Mouse (Mus musculus) layer of hippocampus, adult 11-12 months (tissue): Measurements from ENCODE around the gene Foxd1.

ENCODE experiments used
- DNase-seq: peaks from one replicate; pipeline ENCODE4 v3.0.0; 2022; ENCODE audit warnings: low spot score

Gene Foxd1

DNA sequence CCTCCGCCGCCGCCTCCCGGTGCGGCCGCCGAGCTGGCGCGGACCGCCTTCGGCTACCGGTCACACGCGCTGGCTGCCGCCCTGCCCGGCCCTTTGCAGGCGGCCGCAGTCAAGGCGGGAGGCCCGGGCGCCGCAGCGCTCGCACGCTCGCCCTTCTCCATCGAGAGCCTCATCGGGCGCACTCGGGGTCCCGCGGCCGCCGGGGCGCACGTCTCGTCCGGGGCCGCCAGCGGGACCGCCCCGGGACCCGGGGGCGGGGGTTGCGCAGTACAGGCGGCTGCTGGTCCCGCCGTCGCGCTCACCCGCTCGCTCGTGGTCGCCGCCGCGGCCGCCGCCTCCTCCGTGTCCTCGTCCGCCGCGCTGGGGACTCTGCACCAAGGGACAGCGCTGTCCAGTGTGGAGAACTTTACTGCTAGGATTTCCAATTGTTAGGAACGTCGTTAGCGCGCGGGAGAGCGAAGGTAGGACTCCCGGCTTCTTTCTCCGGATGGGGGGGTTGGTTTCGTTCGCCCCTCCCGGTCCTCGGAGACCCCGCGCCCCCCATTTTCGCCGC, 1.6 kb downstream of the Foxd1 start:
- DNase-seq, result no peak

DNA sequence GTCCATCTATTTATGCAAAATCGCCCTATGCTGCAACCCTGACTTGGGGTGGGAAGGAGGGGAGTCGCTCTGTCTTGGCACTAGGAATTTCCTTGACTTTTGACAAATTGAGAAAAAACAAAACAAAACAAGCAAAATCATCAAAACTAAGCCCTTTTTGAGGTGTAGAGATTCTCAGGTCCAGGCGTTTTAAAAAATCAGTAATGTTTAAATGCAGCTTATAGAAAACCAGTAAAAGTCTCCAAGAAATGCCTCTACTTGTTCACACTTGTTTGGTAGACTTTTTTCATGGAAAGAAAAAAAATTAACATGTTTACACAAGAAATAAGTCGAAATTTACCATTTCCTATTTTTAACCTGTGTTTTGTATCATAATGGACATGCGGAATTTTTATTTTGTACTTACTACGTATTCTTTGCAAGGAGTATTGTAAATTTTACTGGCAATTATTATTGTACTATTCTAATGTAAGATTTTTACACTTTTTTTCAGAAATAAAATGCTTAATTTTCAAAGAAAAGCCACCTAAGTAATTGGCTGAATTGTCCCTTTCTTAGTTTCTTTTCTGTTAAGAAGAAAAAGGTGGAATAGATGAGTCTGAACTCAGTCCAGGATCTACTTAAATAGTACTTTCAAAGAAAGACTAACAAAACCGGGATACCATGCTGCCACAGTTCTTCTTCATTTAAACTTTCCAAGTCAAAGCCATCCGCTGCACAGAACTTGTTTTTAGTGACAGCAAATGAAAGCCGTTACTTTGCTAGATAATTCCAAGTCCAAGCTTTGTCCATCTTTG, 2.3 kb downstream of the Foxd1 start:
- DNase-seq, result no peak

GRCm38 (mm10) chr13:98356973-98357425, 3.0 kb downstream of the Foxd1 start:
- DNase-seq, result no peak

DNA sequence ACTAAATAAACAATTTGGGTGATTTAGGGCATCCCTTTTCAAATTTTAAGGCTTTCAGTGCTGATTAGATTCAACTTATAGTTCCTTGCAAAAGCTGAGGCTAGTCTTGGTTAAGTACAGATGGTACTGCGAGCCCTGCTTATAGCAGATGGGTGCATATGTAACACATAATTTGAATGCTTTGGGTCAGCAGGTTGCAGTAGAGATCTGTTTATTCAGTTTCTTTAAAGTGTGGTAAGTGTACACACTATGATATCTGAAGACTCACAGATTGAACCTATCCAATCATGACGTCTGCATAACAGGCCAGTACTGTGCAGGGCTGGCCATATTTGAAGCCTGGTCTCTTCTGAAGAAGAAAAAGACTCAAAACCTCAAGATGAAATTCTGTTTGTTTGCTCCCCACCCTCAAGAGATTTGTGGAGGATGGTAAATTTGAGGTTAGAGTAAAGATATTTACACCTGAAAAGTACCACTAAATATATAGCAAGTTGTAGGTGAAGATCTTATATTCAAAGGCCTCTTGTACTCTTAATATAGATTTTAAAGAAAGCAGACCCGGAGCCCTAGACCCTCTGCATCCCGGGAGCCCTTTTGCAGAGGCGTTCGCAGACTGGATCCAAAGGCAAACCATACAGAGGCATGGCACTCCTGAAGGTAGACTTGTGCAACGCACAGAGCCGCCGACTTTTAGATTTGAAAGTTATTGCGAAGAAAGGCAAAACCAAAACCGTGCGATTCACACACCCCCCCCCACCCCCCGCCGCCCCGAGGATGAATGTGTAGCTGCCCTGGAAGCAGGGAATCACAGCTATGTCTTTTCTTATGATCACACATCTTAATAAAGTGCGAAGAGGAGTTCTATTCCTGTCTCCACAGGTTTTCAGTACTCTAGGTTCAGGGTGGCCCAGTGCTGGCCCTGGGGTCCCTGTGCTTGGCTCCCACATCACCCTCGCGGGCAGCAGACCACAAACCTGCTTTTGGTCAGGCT, 3.7 kb downstream of the Foxd1 start:
- DNase-seq, result no peak

GRCm38 (mm10) chr13:98358424-98359181, 4.6 kb downstream of the Foxd1 start:
- DNase-seq, result no peak

DNA sequence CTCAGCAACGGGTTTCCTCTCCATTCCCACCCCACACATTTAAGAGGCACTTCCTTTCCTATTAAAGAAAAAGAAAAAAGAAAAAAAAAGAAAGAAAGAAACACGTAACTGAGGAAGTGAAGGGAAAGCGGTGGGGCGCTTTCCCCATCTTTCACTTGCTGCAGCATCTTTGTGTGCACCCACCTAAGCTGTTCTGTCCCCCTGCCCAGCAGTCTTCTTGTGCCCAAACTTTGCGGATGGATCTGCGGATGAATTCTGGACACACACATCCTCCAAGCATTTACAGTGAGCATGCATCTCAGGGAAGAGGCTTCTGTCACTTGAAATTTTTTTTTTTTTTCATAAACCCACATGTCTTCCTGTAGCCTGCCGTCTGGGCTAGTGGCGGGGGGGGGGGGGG, 5.3 kb downstream of the Foxd1 start:
- no peak for DNase-seq

DNA sequence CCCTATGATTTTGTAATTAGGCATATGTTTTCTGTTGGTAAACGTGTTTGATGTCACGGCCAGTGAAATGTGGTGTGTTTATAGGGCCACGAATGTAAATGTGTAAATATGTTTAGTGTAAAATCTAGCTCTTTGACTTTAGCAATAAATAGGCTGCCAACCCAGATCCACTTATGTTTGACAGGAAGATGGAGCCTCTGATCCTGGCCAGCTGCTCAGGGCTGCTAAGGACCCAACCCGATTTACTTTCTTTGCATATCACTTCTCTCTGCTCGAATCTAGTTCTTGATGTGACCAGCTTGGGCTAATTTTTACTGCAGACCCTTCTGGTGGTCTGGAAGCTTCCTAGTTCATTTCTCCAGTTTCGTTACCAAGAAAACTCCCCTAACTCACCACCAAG, 6.3 kb downstream of the Foxd1 start:
- DNase-seq, result no peak

DNA sequence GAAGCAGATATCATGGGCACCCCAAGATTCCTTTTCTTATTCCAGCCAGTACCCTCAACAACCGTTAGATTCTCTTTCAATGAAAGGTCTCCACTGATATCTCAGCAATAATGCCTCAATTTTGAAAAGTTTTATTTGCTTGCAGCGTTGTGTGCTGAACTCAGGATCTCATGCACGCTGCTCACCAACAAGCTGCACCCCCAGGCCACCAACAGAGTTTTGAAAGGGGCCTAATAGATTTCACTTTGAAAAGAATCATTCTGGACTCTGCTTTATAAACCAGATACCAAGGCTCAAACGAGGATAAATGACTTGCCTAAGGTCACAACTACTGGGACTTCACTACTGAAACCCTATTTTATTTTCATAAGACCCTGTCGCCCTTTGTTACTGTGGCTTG, 7.1 kb downstream of the Foxd1 start:
- no peak for DNase-seq

GRCm38 (mm10) chr13:98363046-98363445, 9.0 kb downstream of the Foxd1 start:
- DNase-seq, result no peak

DNA sequence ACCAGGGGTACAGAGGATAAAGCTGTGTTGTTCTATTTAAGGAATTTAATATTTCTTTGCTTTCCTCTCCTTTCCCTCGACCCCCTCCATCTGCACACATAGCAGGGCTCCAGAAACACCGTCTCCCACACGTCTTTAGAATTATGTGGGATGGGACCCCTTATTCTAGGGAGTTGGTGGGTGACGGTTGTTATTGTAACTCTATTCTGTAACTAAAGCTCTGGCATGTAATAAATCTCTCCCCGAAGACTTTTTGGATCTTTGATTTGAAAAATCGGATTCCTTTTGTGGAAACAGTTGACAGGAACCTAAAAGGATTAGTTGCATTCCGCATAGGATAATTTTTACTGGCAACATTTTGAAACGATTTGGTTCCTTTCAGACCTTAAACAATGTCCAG, 11.0 kb downstream of the Foxd1 start:
- DNase-seq, result no peak

DNA sequence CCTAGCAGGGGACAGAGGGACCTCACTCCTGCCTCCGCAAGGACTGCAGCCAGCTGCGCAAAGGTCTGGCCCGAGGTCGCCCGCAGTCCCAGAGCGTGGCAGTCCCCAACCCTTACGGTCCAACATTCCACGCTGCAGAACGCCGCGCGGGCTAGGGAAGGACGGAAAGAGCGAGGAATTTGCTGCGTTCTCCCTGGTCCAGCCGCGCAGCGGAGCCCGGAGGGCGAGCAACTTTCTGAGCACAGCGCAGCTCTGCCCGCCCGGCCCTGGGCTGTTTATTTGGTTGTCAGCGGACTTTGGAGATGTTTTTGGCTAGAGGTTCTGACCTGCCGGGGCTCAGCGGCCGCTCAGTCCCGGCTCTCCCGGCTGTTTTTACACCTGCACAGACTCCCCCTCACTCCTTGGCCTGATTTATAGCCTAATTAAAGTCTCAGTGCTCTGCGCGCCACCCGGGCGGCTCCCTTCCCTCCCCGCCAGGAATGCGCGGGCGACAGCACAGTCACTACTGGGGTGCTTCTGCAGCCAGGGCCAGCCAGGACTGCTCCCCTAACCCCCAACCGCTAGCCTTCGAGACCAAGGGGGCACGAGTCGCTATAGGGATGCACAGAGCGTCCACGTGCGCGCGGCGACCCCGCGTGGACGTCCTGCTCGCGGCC, 11.9 kb downstream of the Foxd1 start:
- no peak for DNase-seq

DNA sequence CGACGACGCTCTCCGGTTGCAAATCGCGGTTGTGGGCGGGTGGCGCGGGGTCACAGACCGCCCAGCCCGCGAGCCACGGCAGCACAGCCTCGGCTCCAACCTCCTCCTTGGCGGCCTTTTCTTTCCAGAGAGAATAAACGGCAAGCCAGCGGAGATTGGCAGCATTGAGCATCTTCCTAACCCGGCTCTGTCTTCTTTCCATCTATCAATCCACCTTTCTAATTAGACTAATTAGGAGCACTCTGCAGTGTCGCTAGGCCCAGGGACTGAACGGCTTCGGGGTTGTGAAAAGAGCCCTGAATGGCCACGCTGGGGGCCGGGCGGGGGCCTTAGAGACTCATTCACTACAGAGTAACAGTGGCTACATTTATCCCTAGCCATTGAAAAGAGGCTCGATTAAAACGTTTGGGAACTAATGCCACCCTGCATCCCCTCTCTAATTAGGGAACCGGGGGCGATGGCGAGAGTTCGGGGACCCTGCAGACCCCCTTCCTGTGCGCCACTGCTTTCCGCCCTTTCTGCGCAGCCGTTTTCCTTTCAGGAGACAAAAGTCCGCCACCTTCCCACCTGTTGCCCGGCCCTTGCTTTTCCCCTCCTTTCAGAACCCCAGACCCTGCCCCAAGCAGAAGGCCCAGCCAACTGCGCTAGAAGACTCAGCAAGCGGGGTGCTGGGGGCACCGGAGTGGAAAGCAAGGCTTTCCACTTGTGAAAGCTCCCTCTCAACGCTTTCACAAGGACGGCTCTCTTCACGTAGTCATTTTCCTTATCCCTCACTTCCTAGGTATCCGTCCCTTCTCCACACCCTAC, 12.6 kb downstream of the Foxd1 start:
- DNase-seq, result no peak

DNA sequence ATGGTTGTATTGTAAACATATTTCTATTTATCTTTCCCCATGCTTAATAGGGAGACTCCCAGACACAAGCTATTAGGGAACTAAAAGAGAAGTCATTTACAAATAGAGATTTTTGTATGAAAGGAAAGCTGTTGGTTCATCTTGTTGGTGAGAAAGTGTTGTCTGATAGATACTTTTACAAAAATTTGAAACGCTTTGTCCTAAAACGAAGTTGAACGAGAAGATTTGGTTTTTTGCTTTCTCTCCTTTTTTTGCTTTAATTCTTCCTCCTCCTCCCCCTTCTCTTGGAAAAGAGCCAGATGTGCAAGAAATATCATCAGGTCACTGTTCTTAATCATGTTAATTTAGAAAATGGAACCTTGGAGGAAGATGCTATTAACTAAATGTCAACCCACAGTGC, 13.6 kb downstream of the Foxd1 start:
- no peak for DNase-seq

- no peak for DNase-seq
Measured at GRCm38 (mm10) chr13:98369046-98369445, 15.0 kb downstream of the Foxd1 start.

- no peak for DNase-seq
Measured at GRCm38 (mm10) chr13:98374560-98374959, 20.5 kb downstream of the Foxd1 start.

DNA sequence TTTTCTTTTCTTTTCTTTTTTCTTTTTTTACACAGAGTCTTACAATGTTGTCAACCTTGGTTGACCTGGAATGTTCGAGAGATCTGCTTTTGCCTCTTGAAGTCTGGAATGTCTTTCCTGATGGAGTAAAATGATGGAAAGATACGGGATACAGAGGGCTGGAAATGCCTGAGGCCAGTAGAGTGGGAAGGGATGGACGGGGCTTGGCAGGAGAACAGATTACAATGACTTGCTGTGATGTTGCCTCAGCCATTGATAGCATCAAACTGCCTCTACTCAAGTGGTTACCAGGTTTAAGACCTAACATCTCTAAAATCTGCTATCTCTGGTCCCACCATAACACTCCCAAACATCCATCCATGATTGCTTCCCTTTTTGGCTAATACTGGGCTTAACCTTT, 20.9 kb downstream of the Foxd1 start:
- no peak for DNase-seq

DNA sequence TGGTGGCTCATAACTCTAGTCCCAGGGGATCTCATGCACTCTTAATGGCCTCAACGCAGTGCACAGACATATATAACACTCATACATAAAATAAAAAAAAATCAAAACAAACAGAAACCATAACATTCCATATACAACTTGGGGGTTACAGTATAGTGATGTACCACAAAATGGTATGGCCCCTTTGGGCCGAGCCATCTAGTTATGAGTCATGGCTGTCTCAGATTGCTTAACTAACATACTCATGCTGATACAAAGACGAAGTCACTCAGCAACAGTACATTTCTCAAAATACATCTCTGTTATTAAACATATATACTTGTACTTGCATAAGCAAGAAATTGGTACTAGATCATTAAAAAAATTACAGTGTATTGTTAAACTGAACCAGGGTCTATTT, 23.7 kb downstream of the Foxd1 start:
- DNase-seq, result no peak

GRCm38 (mm10) chr13:98382751-98383150, 28.7 kb downstream of the Foxd1 start:
- DNase-seq, result no peak

DNA sequence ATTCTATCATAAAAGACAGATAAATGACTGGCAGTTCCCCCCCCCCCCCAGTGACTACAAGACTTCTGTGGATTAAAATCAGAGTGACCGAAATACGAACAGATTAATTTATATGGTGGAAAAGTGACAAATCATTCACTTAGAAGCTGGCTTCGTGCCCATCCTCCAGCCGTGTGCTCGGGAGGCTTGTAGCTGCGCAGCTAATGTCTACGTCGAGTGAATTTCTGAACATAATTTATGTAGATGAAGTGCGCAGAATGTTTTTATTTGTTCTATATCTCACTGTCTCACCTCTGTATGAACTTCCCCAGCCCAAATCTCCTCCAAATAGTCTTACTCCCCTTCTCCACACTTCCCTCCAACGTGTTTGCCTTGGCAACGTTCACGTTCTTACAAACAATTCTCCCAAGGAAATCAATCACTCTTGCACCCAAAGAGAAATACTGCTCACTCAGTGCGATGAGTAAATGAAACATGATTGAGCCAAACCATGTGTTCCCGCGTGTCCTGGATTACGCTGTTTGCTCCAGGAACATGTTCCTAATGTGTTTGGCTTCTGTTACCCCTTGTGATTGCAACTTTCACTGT, 30.0 kb downstream of the Foxd1 start:
- no peak for DNase-seq

DNA sequence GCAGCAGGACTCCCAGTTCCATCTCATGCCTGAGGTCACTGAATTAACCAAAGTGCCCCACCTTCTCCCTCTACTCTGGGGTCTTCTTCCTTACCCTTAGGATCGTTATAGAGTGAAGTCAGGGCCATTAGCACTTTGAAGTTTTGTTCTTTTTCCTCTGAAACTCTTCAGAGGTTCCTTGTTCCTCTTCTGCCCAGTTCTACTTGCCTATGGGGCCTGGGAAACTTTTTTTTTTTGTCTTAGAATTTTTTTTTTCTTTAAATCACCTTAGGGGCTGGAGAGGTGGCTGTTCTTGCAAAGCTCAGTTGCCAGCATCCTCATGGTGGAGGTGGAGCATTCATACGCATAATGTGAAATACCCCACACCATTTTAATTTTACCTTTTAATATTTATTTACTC, 31.8 kb downstream of the Foxd1 start:
- no peak for DNase-seq
